Mouse (Mus musculus) bone marrow, adult 2 months (tissue): Measurements from ENCODE around the gene Srpr.

ENCODE experiments used
- CTCF ChIP-seq: fragments of 200-500 bp; IDR thresholded peaks from 2 replicates; pipeline ENCODE4 v1.5.1; 2011; ENCODE audit warnings: low read length, control low read depth; ENCODE audit not compliant: control insufficient read depth, insufficient read depth
- POLR2A ChIP-seq: fragments of 200-500 bp; IDR thresholded peaks from 2 replicates; pipeline ENCODE4 v1.6.1; 2011; ENCODE audit warnings: low read depth, mild to moderate bottlenecking, control low read depth, low read length, borderline replicate concordance; ENCODE audit not compliant: control insufficient read depth

DNA sequence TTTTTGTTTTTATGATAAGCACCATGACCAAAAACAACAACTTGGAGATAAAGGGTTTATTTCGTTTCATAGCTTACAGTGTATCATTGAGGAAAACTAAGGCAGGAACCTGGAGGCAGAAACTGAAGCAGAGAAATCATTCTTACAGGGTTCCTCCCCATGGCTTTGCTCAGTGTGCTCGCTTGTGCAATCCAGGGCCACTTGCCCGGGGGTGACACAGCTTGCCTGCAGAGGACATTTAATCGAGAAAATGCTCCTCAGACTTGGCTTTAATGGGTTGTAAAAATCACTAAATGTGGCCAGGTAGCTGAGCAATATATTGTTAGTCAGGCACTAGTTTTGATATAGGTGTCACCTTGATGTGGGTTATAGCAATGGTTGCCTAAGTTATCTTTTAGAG, 78.5 kb downstream of the Srpr start:
- TF ChIP-seq CTCF (no peak), POLR2A (no peak)
